Mouse (Mus musculus): ENCODE measurements at regions not wholly inside any gene's neighbourhood (a gene's known extent, or its start where the extent isn't known, plus 50 kb on each side); places are given as distances from the start of the nearest gene placed in this dataset.

- no peaks in the 10 kb centered on the region for H3K4me1 ChIP-seq (ENCODE audit: control insufficient read depth, insufficient read depth, low read length)
- H3K27ac ChIP-seq (ENCODE audit: insufficient read depth, low read depth, low read length), result no peak overlapping the region
- no peak overlapping the region for H3K4me3 ChIP-seq (ENCODE audit: insufficient read depth, low read depth, low read length)
- no peak for DNase-seq
- 26% methylated on average over 5 of the region's 5 CpGs for WGBS
- TF ChIP-seq CTCF (conservative IDR thresholded peaks at IDR 0.05; ENCODE audit: insufficient read depth, insufficient read length, low read depth, low read length) (no peak), POLR2A (IDR thresholded peaks at IDR 0.05; ENCODE audit: low read depth, low read length) (no peak)
- no peaks in the 10 kb centered on the region for H3K27me3 ChIP-seq (replicated peaks; ENCODE audit: control insufficient read depth, insufficient read depth, low read length)
- no peaks in the 10 kb centered on the region for H3K36me3 ChIP-seq (ENCODE audit: control insufficient read depth, insufficient read depth, low read length)
Measured at GRCm38 (mm10) chr7:37290018-37290417, 483.4 kb downstream of the Zfp536 start.

GRCm38 (mm10) chr7:37290493-37291045, 482.9 kb downstream of the Zfp536 start:
- 14% methylated on average over 19 of the region's 19 CpGs for WGBS
- no peaks in the 10 kb centered on the region for H3K4me1 ChIP-seq (ENCODE audit: control insufficient read depth, insufficient read depth, low read length)
- TF ChIP-seq POLR2A (IDR thresholded peaks at IDR 0.05; ENCODE audit: low read depth, low read length) (no peak), CTCF (conservative IDR thresholded peaks at IDR 0.05; ENCODE audit: insufficient read depth, insufficient read length, low read depth, low read length) (no peak)
- no peak overlapping the region for H3K4me3 ChIP-seq (ENCODE audit: insufficient read depth, low read depth, low read length)
- H3K36me3 ChIP-seq (ENCODE audit: control insufficient read depth, insufficient read depth, low read length), result no peaks in the 10 kb centered on the region
- no peak for DNase-seq
- no peaks in the 10 kb centered on the region for H3K27me3 ChIP-seq (replicated peaks; ENCODE audit: control insufficient read depth, insufficient read depth, low read length)
- no peak overlapping the region for H3K27ac ChIP-seq (ENCODE audit: insufficient read depth, low read depth, low read length)

- Histone ChIP-seq H3K4me3 (ENCODE audit: insufficient read depth, low read depth, low read length) (no peak overlapping the region), H3K4me1 (ENCODE audit: control insufficient read depth, insufficient read depth, low read length) (no peaks in the 10 kb centered on the region), H3K27ac (ENCODE audit: insufficient read depth, low read depth, low read length) (no peak overlapping the region), H3K36me3 (ENCODE audit: control insufficient read depth, insufficient read depth, low read length) (no peaks in the 10 kb centered on the region), H3K27me3 (replicated peaks; ENCODE audit: control insufficient read depth, insufficient read depth, low read length) (no peaks in the 10 kb centered on the region)
- no peak for TF ChIP-seq CTCF (conservative IDR thresholded peaks at IDR 0.05; ENCODE audit: insufficient read depth, insufficient read length, low read depth, low read length)
- DNase-seq, result no peak
- WGBS, result 80% methylated on average over 7 of the region's 7 CpGs
Measured at GRCm38 (mm10) chr7:37291726-37292125, 481.7 kb downstream of the Zfp536 start.

DNA sequence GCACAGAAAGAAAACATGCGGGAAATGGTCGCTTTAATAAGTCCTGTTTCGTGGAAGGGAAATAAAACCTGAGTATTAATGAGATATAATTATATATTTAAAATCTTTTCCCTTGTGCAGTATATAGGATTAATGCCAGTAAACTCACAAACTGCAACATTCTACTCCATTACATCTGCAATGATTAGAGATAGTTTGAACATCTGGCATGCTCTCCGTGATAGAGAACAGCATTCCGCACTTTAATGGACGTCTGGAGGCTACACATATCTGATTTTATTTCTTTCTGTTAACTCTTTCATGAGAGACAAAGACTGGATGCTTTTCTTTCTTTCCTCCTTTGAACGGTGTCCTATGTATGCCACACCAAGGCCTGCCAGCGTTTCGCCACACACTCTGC, 480.9 kb downstream of the Zfp536 start:
- Histone ChIP-seq H3K27me3 (replicated peaks; ENCODE audit: control insufficient read depth, insufficient read depth, low read length) (no peaks in the 10 kb centered on the region), H3K36me3 (ENCODE audit: control insufficient read depth, insufficient read depth, low read length) (no peaks in the 10 kb centered on the region), H3K4me3 (ENCODE audit: insufficient read depth, low read depth, low read length) (no peak overlapping the region), H3K4me1 (ENCODE audit: control insufficient read depth, insufficient read depth, low read length) (no peaks in the 10 kb centered on the region), H3K27ac (ENCODE audit: insufficient read depth, low read depth, low read length) (no peak overlapping the region)
- DNase-seq, result no peak
- TF ChIP-seq POLR2A (IDR thresholded peaks at IDR 0.05; ENCODE audit: low read depth, low read length) (no peak), CTCF (conservative IDR thresholded peaks at IDR 0.05; ENCODE audit: insufficient read depth, insufficient read length, low read depth, low read length) (no peak)
- WGBS, result 74% methylated on average over 9 of the region's 9 CpGs

GRCm38 (mm10) chr7:37298888-37299287, 474.6 kb downstream of the Zfp536 start:
- H3K27ac ChIP-seq (ENCODE audit: insufficient read depth, low read depth, low read length), result no peak overlapping the region
- 22% methylated on average over 3 of the region's 3 CpGs for WGBS
- no peak for TF ChIP-seq POLR2A (IDR thresholded peaks at IDR 0.05; ENCODE audit: low read depth, low read length)
- TF ChIP-seq CTCF (conservative IDR thresholded peaks at IDR 0.05; ENCODE audit: insufficient read depth, insufficient read length, low read depth, low read length), result no peak
- no peaks in the 10 kb centered on the region; the same call in 1 of the 2 replicates for H3K27me3 ChIP-seq (replicated peaks; ENCODE audit: control insufficient read depth, insufficient read depth, low read length)
- H3K36me3 ChIP-seq (ENCODE audit: control insufficient read depth, insufficient read depth, low read length), result no peaks in the 10 kb centered on the region
- no peak overlapping the region for H3K4me3 ChIP-seq (ENCODE audit: insufficient read depth, low read depth, low read length)
- no peaks in the 10 kb centered on the region for H3K4me1 ChIP-seq (ENCODE audit: control insufficient read depth, insufficient read depth, low read length)
- DNase-seq, result no peak

DNA sequence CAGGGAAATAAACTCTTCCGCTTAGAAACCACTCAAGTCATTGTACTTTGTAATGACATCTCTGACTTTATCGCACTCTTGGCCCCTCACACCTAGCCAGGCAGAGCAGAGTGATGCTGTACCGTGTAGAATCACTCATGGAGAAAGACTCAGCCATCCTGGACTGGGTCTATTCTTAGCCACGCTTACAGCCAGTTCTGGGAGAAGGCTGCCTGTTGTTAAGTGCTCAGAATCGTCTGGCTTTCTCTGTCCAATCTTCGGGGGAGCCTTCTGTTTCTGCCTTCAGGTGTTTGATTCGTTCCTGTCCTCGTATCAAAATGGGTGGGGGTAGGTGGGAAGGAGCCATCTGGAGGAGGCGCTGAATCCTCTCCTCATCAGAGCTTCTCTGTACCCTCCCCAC, 468.0 kb downstream of the Zfp536 start:
- no peak overlapping the region for H3K4me3 ChIP-seq (ENCODE audit: insufficient read depth, low read depth, low read length)
- WGBS, result 25% methylated on average over 9 of the region's 9 CpGs
- H3K4me1 ChIP-seq (ENCODE audit: control insufficient read depth, insufficient read depth, low read length), result no peaks in the 10 kb centered on the region
- no peak overlapping the region for H3K27ac ChIP-seq (ENCODE audit: insufficient read depth, low read depth, low read length)
- DNase-seq, result no peak
- no peaks in the 10 kb centered on the region; the same call in 1 of the 2 replicates for H3K27me3 ChIP-seq (replicated peaks; ENCODE audit: control insufficient read depth, insufficient read depth, low read length)
- TF ChIP-seq POLR2A (IDR thresholded peaks at IDR 0.05; ENCODE audit: low read depth, low read length) (no peak), CTCF (conservative IDR thresholded peaks at IDR 0.05; ENCODE audit: insufficient read depth, insufficient read length, low read depth, low read length) (no peak)
- no peaks in the 10 kb centered on the region for H3K36me3 ChIP-seq (ENCODE audit: control insufficient read depth, insufficient read depth, low read length)

DNA sequence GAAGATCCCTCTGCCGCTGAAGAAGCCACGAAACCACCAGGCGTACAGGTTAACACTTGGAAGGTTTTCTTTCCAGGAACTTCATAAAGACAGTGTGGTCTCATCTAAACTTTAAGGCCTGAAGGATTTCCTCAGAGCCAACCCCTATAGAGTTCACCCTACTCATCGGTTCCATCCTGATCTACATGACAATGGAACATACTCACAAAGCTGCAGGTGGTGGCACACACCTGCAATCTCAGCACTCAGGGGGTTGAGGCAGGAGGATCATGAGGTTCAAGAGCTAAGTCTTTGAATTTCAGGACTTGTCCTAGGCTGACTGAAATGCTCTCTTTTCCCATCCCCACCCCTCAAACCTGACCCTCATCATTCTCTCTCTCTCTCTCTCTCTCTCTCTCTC, 466.2 kb downstream of the Zfp536 start:
- no peaks in the 10 kb centered on the region; the same call in 1 of the 2 replicates for H3K27me3 ChIP-seq (replicated peaks; ENCODE audit: control insufficient read depth, insufficient read depth, low read length)
- WGBS, result 87% methylated on average over 4 of the region's 4 CpGs
- H3K4me1 ChIP-seq (ENCODE audit: control insufficient read depth, insufficient read depth, low read length), result no peaks in the 10 kb centered on the region

More for the DNA sequence above, 466.2 kb downstream of the Zfp536 start:
- TF ChIP-seq POLR2A (IDR thresholded peaks at IDR 0.05; ENCODE audit: low read depth, low read length), result no peak
- no peak for TF ChIP-seq CTCF (conservative IDR thresholded peaks at IDR 0.05; ENCODE audit: insufficient read depth, insufficient read length, low read depth, low read length)
- Histone ChIP-seq H3K4me3 (ENCODE audit: insufficient read depth, low read depth, low read length) (no peak overlapping the region), H3K27ac (ENCODE audit: insufficient read depth, low read depth, low read length) (no peak overlapping the region), H3K36me3 (ENCODE audit: control insufficient read depth, insufficient read depth, low read length) (no peaks in the 10 kb centered on the region)
- no peak for DNase-seq

Data from kidney, adult 2 months (tissue).